Mouse (Mus musculus) liver, embryonic 15.5 days (tissue): Measurements from ENCODE around the gene Cmtm6. TPM values are rescaled to one million over a fixed set of nuclear protein-coding genes. Genes with fewer than 3 reads are reported as not detected.

Experiments used
- ATAC-seq: fragments of 200-750 bp; cut with Nextera tagmentation; 2 replicates; pipeline ENCODE4 v1.8.0; 2017; ENCODE audit warnings: moderate number of reproducible peaks, mild to moderate bottlenecking, moderate library complexity; ENCODE audit not compliant: insufficient read depth
- H3K27ac ChIP-seq: fragments of 300-500 bp; sonication (generic); replicated peaks from 2 replicates; pipeline ENCODE4 v1.5.1; 2015; ENCODE audit warnings: mild to moderate bottlenecking, inconsistent platforms
- H3K27me3 ChIP-seq: fragments of 300-500 bp; sonication (generic); 2 replicates; pipeline ENCODE4 v1.6.1; 2015; ENCODE audit warnings: mild to moderate bottlenecking, inconsistent platforms
- H3K36me3 ChIP-seq: fragments of 300-500 bp; sonication (generic); replicated peaks from 2 replicates; pipeline ENCODE4 v1.6.1; 2015; ENCODE audit warnings: moderate library complexity, mild to moderate bottlenecking, inconsistent platforms
- H3K4me1 ChIP-seq: fragments of 300-500 bp; sonication (generic); replicated peaks from 2 replicates; pipeline ENCODE4 v1.6.1; 2015; ENCODE audit warnings: inconsistent platforms
- H3K4me2 ChIP-seq: fragments of 300-500 bp; sonication (generic); 2 replicates; pipeline ENCODE4 v1.6.1; 2015; ENCODE audit warnings: moderate library complexity, mild to moderate bottlenecking, inconsistent platforms
- H3K4me3 ChIP-seq: fragments of 300-500 bp; sonication (generic); replicated peaks from 2 replicates; pipeline ENCODE4 v1.5.1; 2015; ENCODE audit warnings: mild to moderate bottlenecking, inconsistent platforms
- H3K9ac ChIP-seq: fragments of 300-500 bp; sonication (generic); 2 replicates; pipeline ENCODE4 v1.6.1; 2015; ENCODE audit warnings: moderate library complexity, mild to moderate bottlenecking, inconsistent platforms
- H3K9me3 ChIP-seq: fragments of 300-500 bp; sonication (generic); replicated peaks from 2 replicates; pipeline ENCODE4 v1.6.1; 2016; ENCODE audit warnings: inconsistent platforms
- WGBS: fragments of 180-500 bp; shearing (Covaris S2); methylation state at CpG from one replicate; pipeline ENCODE4 v1.1.7; 2015; ENCODE audit warnings: mixed read lengths; ENCODE audit not compliant: insufficient replicate concordance; 5-methylcytosine and 5-hydroxymethylcytosine counted together
- polyA plus RNA-seq: library from polyadenylated mRNA; unstranded; fragments of >200 nt; fragmentation: Nextera tagmentation; extraction: Ambion mirVana; gene quantifications from 2 replicates; pipeline ENCODE4 v1.2.1, GENCODE M21; 2015

Cmtm6 gene
- polyA plus RNA-seq, 1 experiment from 2014 or later = 26.3 TPM

DNA sequence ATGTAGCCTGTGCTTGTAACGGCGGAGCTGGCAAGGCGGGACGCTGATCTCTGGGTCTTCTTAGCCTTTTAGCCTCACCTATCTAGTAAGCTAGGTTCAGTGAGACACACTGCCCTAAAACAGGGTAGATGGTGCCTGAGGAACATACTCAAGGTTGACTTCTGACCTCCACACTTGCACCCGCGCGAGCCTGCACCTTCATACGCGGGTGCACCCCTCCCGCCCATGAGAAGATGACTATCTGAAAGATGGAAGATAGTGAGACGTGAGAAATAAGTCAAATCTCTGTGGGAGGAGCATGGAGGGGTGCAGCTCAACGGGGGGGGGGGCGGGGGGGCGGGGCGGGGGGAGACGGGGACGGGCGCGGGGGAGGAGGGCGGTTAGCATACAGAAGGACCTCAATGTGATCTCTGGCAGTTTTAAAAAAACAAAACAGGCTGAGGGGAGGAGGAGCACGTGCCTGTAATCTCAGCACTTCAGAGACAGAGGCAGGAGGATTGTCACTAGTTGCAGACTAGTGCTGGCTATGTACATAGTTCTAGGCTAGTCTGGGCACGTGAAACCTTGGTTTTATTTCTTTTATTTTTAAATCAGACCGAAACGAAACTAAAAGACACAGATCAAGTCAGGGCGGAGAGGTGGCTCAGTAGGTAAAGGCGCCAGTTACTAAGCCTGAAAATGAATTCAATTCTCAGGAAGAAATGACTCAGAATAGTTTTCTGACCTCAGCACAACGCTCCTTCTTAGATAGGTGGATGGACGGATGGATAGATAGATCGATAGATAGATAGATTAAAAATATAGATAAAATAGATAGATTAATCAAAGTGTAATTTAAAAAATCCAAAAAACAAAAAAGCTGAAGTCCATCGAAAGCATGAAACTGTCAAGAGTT, 758 bp upstream of the Cmtm6 start:
- Histone ChIP-seq H3K4me3 (peak overlapping the region; percentile 95), H3K9me3 (no peaks in the 10 kb centered on the region), H3K36me3 (0 out of 2 replicates have a peak, but pooled peaks cover 5% of the 10 kb centered on the region), H3K4me1 (peaks cover 59% of the 10 kb centered on the region), H3K27ac (peak overlapping the region; percentile 43), H3K4me2 (peak overlapping the region; percentile 96), H3K27me3 (no peaks in the 10 kb centered on the region), H3K9ac (peak overlapping the region; percentile 37; the same call in 1 of the 2 replicates)
- no peak for ATAC-seq
- WGBS = 15% methylated on average over 27 of the region's 30 CpGs

DNA sequence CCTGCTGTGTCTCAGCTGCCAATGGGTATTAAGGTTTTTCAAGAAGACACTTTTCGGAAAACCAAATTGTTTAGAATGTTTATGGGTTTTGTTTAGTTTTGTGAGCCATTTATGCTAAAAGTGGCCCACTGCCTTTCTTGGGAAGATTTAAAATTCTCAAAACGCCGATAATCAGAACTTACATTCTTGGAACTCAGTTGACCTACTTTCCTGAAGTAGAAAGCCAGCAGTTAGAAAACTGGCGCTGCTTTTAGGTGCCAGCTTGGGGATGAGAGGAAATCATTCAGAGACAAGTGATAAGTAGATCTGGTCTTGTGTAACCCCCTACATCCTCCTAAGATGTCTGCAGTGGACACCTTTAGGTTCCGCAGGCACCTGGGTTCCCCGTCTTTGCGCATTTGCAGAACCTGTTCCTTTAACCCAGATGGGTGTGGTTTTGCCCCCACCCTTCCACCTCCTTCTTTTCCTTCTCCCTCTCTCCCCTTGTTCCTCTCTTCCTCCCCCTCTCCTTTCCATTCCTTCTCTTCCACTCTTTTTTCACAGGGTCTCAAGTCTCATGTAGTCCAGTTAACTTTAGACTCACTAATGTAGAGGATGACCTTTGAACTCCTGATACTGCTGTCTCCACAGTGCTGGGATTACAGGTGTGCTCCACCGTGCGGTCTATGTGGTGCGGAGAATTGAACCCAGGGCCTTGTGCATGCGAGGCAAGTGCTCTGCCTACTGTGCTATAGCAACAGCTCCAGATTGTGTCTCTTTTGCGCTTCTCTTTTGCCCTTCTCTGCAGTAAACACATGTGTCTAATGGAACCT, 1.2 kb downstream of the Cmtm6 start:
- ATAC-seq = no peak
- WGBS = 36% methylated on average over 12 of the region's 12 CpGs
- peaks cover 62% of the 10 kb centered on the region for H3K4me1 ChIP-seq

DNA sequence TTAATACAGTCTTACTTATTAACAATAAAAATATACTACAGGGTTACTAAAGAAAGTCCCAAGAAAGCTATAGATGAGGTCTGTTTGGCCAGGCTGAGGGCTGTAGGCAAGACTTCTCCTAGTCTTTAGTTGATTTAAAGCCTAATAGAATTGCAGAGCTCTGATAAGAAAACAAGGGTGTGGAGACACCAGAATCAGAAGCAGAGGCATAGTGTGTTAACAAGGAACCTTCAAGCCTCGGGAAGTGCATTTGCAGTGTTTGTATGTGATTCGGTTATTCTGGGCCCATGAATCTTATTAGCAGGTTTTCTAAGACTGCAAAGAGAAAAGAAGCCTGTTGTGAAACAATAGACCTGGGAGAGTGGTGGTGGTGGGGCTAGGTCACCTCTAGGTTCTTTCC, 2.3 kb downstream of the Cmtm6 start:
- Histone ChIP-seq H3K9ac (no peak overlapping the region), H3K27me3 (no peaks in the 10 kb centered on the region), H3K27ac (0 out of 2 replicates have a peak overlapping the region, but pooled peaks have one; percentile 97), H3K9me3 (no peaks in the 10 kb centered on the region), H3K4me1 (peaks cover 66% of the 10 kb centered on the region), H3K4me2 (peak overlapping the region; percentile 96), H3K36me3 (peaks cover 10% of the 10 kb centered on the region; the same call in 1 of the 2 replicates), H3K4me3 (peak overlapping the region; percentile 16; the same call in 1 of the 2 replicates)
- WGBS = 26% methylated on average over 2 of the region's 2 CpGs
- ATAC-seq = no peak

More for the DNA sequence above, 1.2 kb downstream of the Cmtm6 start:
- H3K4me2 ChIP-seq = peak overlapping the region; percentile 96
- peak overlapping the region; percentile 94 for H3K9ac ChIP-seq
- no peaks in the 10 kb centered on the region for H3K27me3 ChIP-seq
- peaks cover under 1% of the 10 kb centered on the region; the same call in 1 of the 2 replicates for H3K36me3 ChIP-seq
- peak overlapping the region; percentile 95 for H3K4me3 ChIP-seq
- peak overlapping the region; percentile 97 for H3K27ac ChIP-seq
- no peaks in the 10 kb centered on the region for H3K9me3 ChIP-seq

DNA sequence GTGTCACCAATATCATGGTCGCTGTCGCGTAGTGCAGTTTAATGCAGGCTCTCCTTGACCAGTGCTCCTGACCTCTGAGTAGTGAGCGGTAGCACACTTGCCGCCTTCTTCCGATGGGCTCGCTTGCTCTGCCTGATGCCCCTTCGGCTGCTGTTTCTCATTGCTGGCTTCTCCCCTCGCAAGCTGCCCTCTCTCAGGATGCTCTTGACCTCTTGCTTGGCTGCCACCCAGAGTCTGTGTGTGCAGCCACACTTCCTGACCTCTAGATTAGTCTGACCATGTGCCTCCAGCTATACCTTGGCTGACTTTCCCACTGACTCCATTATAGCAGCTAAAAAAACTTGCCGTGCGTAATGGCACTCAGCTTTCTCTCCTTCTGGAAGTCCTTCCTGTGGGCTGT, 5.5 kb downstream of the Cmtm6 start:
- H3K27ac ChIP-seq = 0 out of 2 replicates have a peak overlapping the region, but pooled peaks have one; percentile 6
- H3K4me2 ChIP-seq = no peak overlapping the region
- peaks cover 31% of the 10 kb centered on the region for H3K36me3 ChIP-seq
- no peak overlapping the region for H3K9ac ChIP-seq
- ATAC-seq = peak; percentile 25; the same call in 1 of the 2 replicates
- H3K4me1 ChIP-seq = peaks cover 43% of the 10 kb centered on the region
- no peaks in the 10 kb centered on the region for H3K27me3 ChIP-seq
- WGBS = 73% methylated on average over 11 of the region's 11 CpGs
- no peaks in the 10 kb centered on the region for H3K9me3 ChIP-seq
- no peak overlapping the region for H3K4me3 ChIP-seq

DNA sequence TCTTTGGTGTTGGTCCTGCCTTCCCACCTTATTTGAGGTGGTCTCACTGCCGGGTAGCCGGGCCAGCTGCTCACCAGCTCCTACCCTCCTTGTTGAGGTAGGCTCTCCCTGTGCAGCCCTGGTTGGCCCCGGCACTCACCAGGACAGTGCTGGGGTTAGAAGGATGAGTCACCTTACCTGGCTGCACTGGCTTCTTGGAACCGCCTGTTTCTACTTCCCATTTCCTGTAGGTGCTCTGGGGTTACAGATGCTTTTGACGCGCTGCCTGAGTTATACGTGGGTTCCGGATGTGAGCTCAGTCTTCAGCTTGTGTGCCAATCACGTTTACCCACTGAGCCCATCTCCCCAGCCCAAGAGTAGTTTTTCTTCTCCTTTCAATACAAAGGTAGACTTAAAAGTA, 9.4 kb downstream of the Cmtm6 start:
- no peaks in the 10 kb centered on the region for H3K27me3 ChIP-seq
- WGBS = 83% methylated on average over 9 of the region's 9 CpGs
- H3K4me2 ChIP-seq = no peak overlapping the region

DNA sequence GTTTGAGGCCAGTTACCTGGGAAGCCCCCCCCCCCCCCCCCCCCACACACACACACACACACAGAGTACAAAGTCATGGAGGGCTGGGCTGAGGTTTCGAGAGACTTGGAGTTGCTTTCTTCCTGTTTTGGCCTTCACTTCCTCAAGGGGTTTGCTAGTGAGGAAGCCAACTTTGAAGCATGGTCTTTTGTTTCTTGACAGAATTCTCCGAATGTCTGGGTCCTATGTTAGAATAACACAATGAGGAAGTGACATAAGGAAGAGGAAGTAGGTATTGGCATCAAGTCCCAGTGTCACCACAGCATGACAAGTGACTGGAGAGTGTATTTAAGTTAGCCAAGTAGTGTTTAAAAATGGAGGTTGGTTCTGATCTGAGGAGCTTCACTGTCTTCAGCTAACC, 11.8 kb downstream of the Cmtm6 start:
- Histone ChIP-seq H3K36me3 (peaks cover 50% of the 10 kb centered on the region), H3K4me3 (no peak overlapping the region), H3K9ac (no peak overlapping the region), H3K4me2 (no peak overlapping the region), H3K4me1 (peaks cover 18% of the 10 kb centered on the region; the same call in 1 of the 2 replicates), H3K27me3 (no peaks in the 10 kb centered on the region), H3K9me3 (no peaks in the 10 kb centered on the region), H3K27ac (0 out of 2 replicates have a peak overlapping the region, but pooled peaks have one; percentile 33)
- peak; percentile 35; the same call in 1 of the 2 replicates for ATAC-seq
- 34% methylated on average over 2 of the region's 2 CpGs for WGBS

More for the DNA sequence above, 9.4 kb downstream of the Cmtm6 start:
- H3K4me3 ChIP-seq = no peak overlapping the region
- no peak for ATAC-seq
- no peak overlapping the region for H3K9ac ChIP-seq
- H3K4me1 ChIP-seq = peaks cover 22% of the 10 kb centered on the region
- H3K27ac ChIP-seq = no peak overlapping the region
- H3K36me3 ChIP-seq = peaks cover 41% of the 10 kb centered on the region
- no peaks in the 10 kb centered on the region for H3K9me3 ChIP-seq

DNA sequence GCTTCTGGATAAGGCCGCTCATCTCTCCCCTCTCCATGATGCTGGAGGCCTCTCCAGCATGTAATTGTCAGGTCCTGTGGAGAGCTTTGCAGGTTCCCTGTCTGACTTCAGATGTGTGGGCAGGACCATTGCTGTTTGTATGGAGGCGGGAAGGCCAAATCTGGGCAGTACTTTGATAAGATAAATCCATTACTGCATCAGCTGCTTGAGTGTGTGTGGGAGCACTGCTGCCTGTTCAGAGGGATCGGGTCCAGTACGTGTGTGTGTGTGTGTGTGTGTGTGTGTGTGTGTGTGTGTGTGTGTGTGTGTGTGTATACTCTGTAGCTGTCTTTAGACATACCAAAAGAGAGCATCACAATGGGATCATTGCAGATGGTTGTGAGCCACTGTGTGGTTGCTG, 14.2 kb downstream of the Cmtm6 start:
- no peak overlapping the region for H3K27ac ChIP-seq
- ATAC-seq = no peak
- no peak overlapping the region for H3K4me3 ChIP-seq
- 52% methylated on average over 4 of the region's 4 CpGs for WGBS
- no peak overlapping the region for H3K9ac ChIP-seq
- H3K36me3 ChIP-seq = peaks cover 43% of the 10 kb centered on the region
- H3K9me3 ChIP-seq = no peaks in the 10 kb centered on the region
- H3K4me2 ChIP-seq = no peak overlapping the region
- H3K4me1 ChIP-seq = peaks cover 18% of the 10 kb centered on the region; the same call in 1 of the 2 replicates
- no peaks in the 10 kb centered on the region for H3K27me3 ChIP-seq

DNA sequence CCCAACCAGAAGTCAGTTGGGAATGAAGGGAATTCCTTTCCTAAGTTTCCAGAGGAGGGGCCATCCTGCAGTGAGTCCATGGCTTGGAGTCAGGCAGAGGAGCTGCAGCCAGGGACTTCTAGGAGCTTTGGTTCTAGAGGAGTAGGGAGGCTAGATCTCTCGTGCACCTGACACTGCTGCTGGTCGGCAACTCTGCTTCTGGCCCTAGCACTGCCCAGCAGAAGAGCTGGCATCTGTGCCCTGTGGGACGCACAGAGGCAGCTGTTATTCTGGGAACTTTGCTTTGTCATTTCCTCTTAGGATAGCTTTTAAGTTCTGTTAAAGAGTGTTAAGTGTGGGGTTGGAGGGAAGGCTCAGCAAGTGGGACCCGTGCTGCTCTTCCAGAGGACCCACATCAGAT, 14.7 kb downstream of the Cmtm6 start:
- no peak overlapping the region for H3K9ac ChIP-seq
- H3K27me3 ChIP-seq = no peaks in the 10 kb centered on the region
- WGBS = 37% methylated on average over 4 of the region's 4 CpGs
- no peaks in the 10 kb centered on the region for H3K9me3 ChIP-seq
- H3K36me3 ChIP-seq = peaks cover 39% of the 10 kb centered on the region
- H3K4me3 ChIP-seq = no peak overlapping the region
- H3K4me2 ChIP-seq = no peak overlapping the region
- no peak for ATAC-seq
- H3K27ac ChIP-seq = no peak overlapping the region
- H3K4me1 ChIP-seq = peaks cover 18% of the 10 kb centered on the region; the same call in 1 of the 2 replicates

DNA sequence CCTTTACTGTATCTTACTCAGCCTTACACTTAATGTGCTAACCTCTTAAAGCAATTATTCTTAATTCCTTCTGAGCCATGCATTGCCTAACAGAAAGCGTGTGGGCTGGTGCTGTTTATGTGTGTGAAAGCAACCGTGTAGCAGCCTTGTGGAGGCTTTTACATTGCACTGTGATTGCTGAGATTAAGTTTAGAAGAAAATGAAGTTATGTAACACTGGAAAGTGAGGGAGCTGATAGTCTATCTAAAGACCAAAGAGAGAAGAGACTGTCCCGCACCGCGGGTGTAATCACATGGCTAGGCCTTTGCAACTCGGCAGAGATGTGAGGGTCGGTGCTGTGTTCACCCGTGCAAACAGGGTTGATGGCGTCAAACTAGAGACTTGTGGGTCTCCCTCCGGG, 16.1 kb downstream of the Cmtm6 start:
- Histone ChIP-seq H3K9me3 (no peaks in the 10 kb centered on the region), H3K4me1 (peaks cover 18% of the 10 kb centered on the region; the same call in 1 of the 2 replicates), H3K4me2 (no peak overlapping the region), H3K36me3 (peaks cover 38% of the 10 kb centered on the region), H3K27me3 (no peaks in the 10 kb centered on the region), H3K27ac (no peak overlapping the region), H3K9ac (no peak overlapping the region), H3K4me3 (no peak overlapping the region)
- ATAC-seq = no peak
- WGBS = 80% methylated on average over 10 of the region's 10 CpGs

DNA sequence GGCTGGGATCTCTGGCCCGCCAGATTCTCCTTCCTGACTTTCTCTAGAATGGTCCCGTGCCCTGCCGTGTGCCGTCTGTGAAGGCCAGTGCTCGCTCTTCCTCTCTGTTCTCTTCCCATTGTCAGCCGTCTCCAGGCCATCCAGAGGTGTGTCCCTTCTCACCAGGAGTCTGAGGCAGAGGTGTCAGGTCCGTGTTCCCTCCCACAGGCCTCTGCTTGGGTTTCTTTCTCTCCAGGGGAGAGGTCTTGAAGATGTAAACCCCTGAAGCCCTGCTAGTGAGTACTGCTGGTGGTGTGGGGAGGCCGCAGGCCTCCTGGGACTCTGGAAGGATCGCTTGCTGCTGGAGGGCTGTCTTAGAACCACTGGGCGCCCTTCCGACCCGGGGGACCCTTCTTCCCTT, 16.6 kb downstream of the Cmtm6 start:
- Histone ChIP-seq H3K27me3 (no peaks in the 10 kb centered on the region), H3K36me3 (peaks cover 38% of the 10 kb centered on the region), H3K9ac (no peak overlapping the region), H3K9me3 (no peaks in the 10 kb centered on the region), H3K4me3 (no peak overlapping the region), H3K4me1 (peaks cover 18% of the 10 kb centered on the region; the same call in 1 of the 2 replicates), H3K4me2 (no peak overlapping the region), H3K27ac (no peak overlapping the region)
- 81% methylated on average over 12 of the region's 12 CpGs for whole genome bisulfite sequencing
- no peak for ATAC-seq

DNA sequence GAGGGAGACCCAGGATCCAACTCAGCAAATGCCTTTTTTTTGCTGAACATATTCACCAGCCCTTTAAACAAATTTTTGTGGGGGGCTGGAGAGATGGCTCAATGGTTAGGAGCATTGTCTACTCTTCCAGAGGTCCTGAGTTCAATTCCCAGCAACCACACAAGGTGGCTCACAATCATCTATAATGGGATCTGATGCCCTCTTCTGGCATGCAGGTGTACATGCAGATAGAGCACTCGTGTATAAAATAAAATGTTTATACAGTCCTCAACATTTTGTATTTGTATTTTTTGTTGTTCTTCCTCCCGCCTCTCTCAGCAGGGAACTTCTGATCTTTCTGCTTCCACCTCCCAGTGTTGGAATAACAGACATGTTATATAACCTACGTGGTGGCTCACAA, 20.7 kb downstream of the Cmtm6 start:
- Histone ChIP-seq H3K27me3 (no peaks in the 10 kb centered on the region), H3K4me1 (peaks cover 10% of the 10 kb centered on the region), H3K9ac (no peak overlapping the region), H3K4me2 (no peak overlapping the region), H3K9me3 (no peaks in the 10 kb centered on the region), H3K36me3 (peaks cover 24% of the 10 kb centered on the region), H3K27ac (no peak overlapping the region), H3K4me3 (no peak overlapping the region)
- WGBS = 65% methylated on average over 3 of the region's 3 CpGs
- no peak for ATAC-seq
